Mouse (Mus musculus): ENCODE data around the gene Gpr160. TPM values are rescaled to one million over a fixed set of nuclear protein-coding genes. Genes with fewer than 3 reads are reported as not detected.
A peak's percentile ranks its signal among the peaks of the same experiment; 100 is the strongest.
"Not testable (repeated sequence)": the region's sequence is repeated elsewhere in the genome, so short reads cannot be mapped to it uniquely, and the experiment has no call there.

The Gpr160 gene
- polyA plus RNA-seq (2016; fragmentation: Nextera tagmentation; extraction: Ambion mirVana) = 0.78 and 0.81 TPM in 2 replicates

- peaks cover 10% of the 10 kb centered on the region for H3K4me1 ChIP-seq
- H3K27me3 ChIP-seq (ENCODE audit: low read depth, poor library complexity, severe bottlenecking) = peaks cover 51% of the 10 kb centered on the region
- peak within 1 kb of the TSS; percentile 62 for H3K4me3 ChIP-seq
- H3K27ac ChIP-seq (replicated peaks) = no peak within 1 kb of the TSS; the same call in 1 of the 2 replicates
- under 1% methylated on average over 75 of the region's 75 CpGs for WGBS
- no peaks in the 10 kb centered on the region for H3K9me3 ChIP-seq (replicated peaks)
- peak; percentile 52 for DNase-seq (ENCODE audit: low spot score)
- H3K36me3 ChIP-seq = no peaks in the 10 kb centered on the region
These were observed at the start of gene Gpr160 for GRCm38 (mm10) chr3:30855604-30856458. Gpr160 (plus strand) TSS chr3:30855950.

- H3K27ac ChIP-seq (replicated peaks) = no peak overlapping the region
These were observed 42.9 kb upstream of the Gpr160 start for GRCm38 (mm10) chr3:30812881-30813280.

GRCm38 (mm10) chr3:30818630-30819125 is 37.1 kb upstream of the Gpr160 start:
- peaks cover 87% of the 10 kb centered on the region for H3K36me3 ChIP-seq

More at GRCm38 (mm10) chr3:30812881-30813280, 42.9 kb upstream of the Gpr160 start:
- no peaks in the 10 kb centered on the region for H3K9me3 ChIP-seq (replicated peaks)
- no peaks in the 10 kb centered on the region for H3K27me3 ChIP-seq (ENCODE audit: low read depth, poor library complexity, severe bottlenecking)
- DNase-seq (ENCODE audit: low spot score) = no peak
- H3K4me1 ChIP-seq = no peaks in the 10 kb centered on the region
- no peak overlapping the region for H3K4me3 ChIP-seq
- WGBS = 73% methylated on average over 3 of the region's 3 CpGs
- H3K36me3 ChIP-seq = peaks cover 97% of the 10 kb centered on the region

GRCm38 (mm10) chr3:30822163-30822562 is 33.6 kb upstream of the Gpr160 start:
- DNase-seq (ENCODE audit: low spot score) = no peak
- Histone ChIP-seq H3K9me3 (replicated peaks) (no peaks in the 10 kb centered on the region), H3K36me3 (peaks cover 55% of the 10 kb centered on the region), H3K4me3 (no peak overlapping the region), H3K27me3 (ENCODE audit: low read depth, poor library complexity, severe bottlenecking) (no peaks in the 10 kb centered on the region), H3K4me1 (no peaks in the 10 kb centered on the region), H3K27ac (replicated peaks) (no peak overlapping the region)
- 92% methylated on average over 8 of the region's 8 CpGs for WGBS

More at GRCm38 (mm10) chr3:30818630-30819125, 37.1 kb upstream of the Gpr160 start:
- Histone ChIP-seq H3K27ac (replicated peaks) (no peak overlapping the region), H3K9me3 (replicated peaks) (no peaks in the 10 kb centered on the region), H3K27me3 (ENCODE audit: low read depth, poor library complexity, severe bottlenecking) (no peaks in the 10 kb centered on the region), H3K4me1 (no peaks in the 10 kb centered on the region), H3K4me3 (no peak overlapping the region)
- no peak for DNase-seq (ENCODE audit: low spot score)
- 96% methylated on average over 16 of the region's 16 CpGs for WGBS

- 97% methylated on average over 5 of the region's 5 CpGs for WGBS
- no peaks in the 10 kb centered on the region for H3K4me1 ChIP-seq
- H3K27ac ChIP-seq (replicated peaks) = no peak overlapping the region
- no peak for DNase-seq (ENCODE audit: low spot score)
- H3K36me3 ChIP-seq = peaks cover 17% of the 10 kb centered on the region
- H3K27me3 ChIP-seq (ENCODE audit: low read depth, poor library complexity, severe bottlenecking) = no peaks in the 10 kb centered on the region
- no peak overlapping the region for H3K4me3 ChIP-seq
- H3K9me3 ChIP-seq (replicated peaks) = no peaks in the 10 kb centered on the region
These were observed 29.7 kb upstream of the Gpr160 start for GRCm38 (mm10) chr3:30826069-30826468.

GRCm38 (mm10) chr3:30831848-30832606 is 23.7 kb upstream of the Gpr160 start:
- DNase-seq (ENCODE audit: low spot score) = no peak
- no peaks in the 10 kb centered on the region for H3K4me1 ChIP-seq
- no peak overlapping the region for H3K27ac ChIP-seq (replicated peaks)
- H3K27me3 ChIP-seq (ENCODE audit: low read depth, poor library complexity, severe bottlenecking) = no peaks in the 10 kb centered on the region
- no peaks in the 10 kb centered on the region for H3K36me3 ChIP-seq
- WGBS = 80% methylated on average over 15 of the region's 15 CpGs
- no peak overlapping the region for H3K4me3 ChIP-seq
- no peaks in the 10 kb centered on the region for H3K9me3 ChIP-seq (replicated peaks)

GRCm38 (mm10) chr3:30833254-30833653 is 22.5 kb upstream of the Gpr160 start:
- H3K27me3 ChIP-seq (ENCODE audit: low read depth, poor library complexity, severe bottlenecking) = no peaks in the 10 kb centered on the region
- no peaks in the 10 kb centered on the region for H3K36me3 ChIP-seq
- no peaks in the 10 kb centered on the region for H3K4me1 ChIP-seq
- 85% methylated on average over 3 of the region's 3 CpGs for WGBS
- no peak for DNase-seq (ENCODE audit: low spot score)
- H3K27ac ChIP-seq (replicated peaks) = no peak overlapping the region
- no peak overlapping the region for H3K4me3 ChIP-seq
- no peaks in the 10 kb centered on the region for H3K9me3 ChIP-seq (replicated peaks)

GRCm38 (mm10) chr3:30845755-30846154 is 10.0 kb upstream of the Gpr160 start:
- no peak overlapping the region for H3K27ac ChIP-seq (replicated peaks)
- H3K4me1 ChIP-seq = peaks cover 16% of the 10 kb centered on the region
- H3K4me3 ChIP-seq = no peak overlapping the region
- H3K9me3 ChIP-seq (replicated peaks) = no peaks in the 10 kb centered on the region
- H3K36me3 ChIP-seq = no peaks in the 10 kb centered on the region
- H3K27me3 ChIP-seq (ENCODE audit: low read depth, poor library complexity, severe bottlenecking) = no peaks in the 10 kb centered on the region
- WGBS = 70% methylated on average over 2 of the region's 2 CpGs
- no peak for DNase-seq (ENCODE audit: low spot score)

GRCm38 (mm10) chr3:30847413-30847812 is 8.3 kb upstream of the Gpr160 start:
- Histone ChIP-seq H3K4me1 (peaks cover 16% of the 10 kb centered on the region), H3K27me3 (ENCODE audit: low read depth, poor library complexity, severe bottlenecking) (no peaks in the 10 kb centered on the region; the same call in 1 of the 2 replicates), H3K4me3 (no peak overlapping the region), H3K9me3 (replicated peaks) (no peaks in the 10 kb centered on the region), H3K36me3 (no peaks in the 10 kb centered on the region), H3K27ac (replicated peaks) (no peak overlapping the region)
- DNase-seq (ENCODE audit: low spot score) = no peak
- WGBS = 48% methylated on average over 1 of the region's 1 CpGs

GRCm38 (mm10) chr3:30851422-30851821 is 4.3 kb upstream of the Gpr160 start:
- Histone ChIP-seq H3K4me1 (peaks cover 20% of the 10 kb centered on the region), H3K27ac (replicated peaks) (no peak overlapping the region), H3K36me3 (no peaks in the 10 kb centered on the region), H3K4me3 (no peak overlapping the region), H3K9me3 (replicated peaks) (no peaks in the 10 kb centered on the region), H3K27me3 (ENCODE audit: low read depth, poor library complexity, severe bottlenecking) (peaks cover 28% of the 10 kb centered on the region)
- DNase-seq (ENCODE audit: low spot score) = no peak
- WGBS = 84% methylated on average over 5 of the region's 6 CpGs

- H3K4me1 ChIP-seq = peaks cover 10% of the 10 kb centered on the region
- no peak overlapping the region for H3K4me3 ChIP-seq
- H3K36me3 ChIP-seq = no peaks in the 10 kb centered on the region
- no peak for DNase-seq (ENCODE audit: low spot score)
- H3K27ac ChIP-seq (replicated peaks) = no peak overlapping the region
- WGBS = 90% methylated on average over 5 of the region's 5 CpGs
- H3K27me3 ChIP-seq (ENCODE audit: low read depth, poor library complexity, severe bottlenecking) = peaks cover 50% of the 10 kb centered on the region
- no peaks in the 10 kb centered on the region for H3K9me3 ChIP-seq (replicated peaks)
These were observed 2.2 kb upstream of the Gpr160 start for GRCm38 (mm10) chr3:30853596-30853995.

GRCm38 (mm10) chr3:30859599-30859998 is 3.8 kb downstream of the Gpr160 start:
- not testable (repeated sequence) for DNase-seq (ENCODE audit: low spot score)
- H3K27me3 ChIP-seq (ENCODE audit: low read depth, poor library complexity, severe bottlenecking) = peaks cover 41% of the 10 kb centered on the region

More at GRCm38 (mm10) chr3:30859599-30859998, 3.8 kb downstream of the Gpr160 start:
- H3K36me3 ChIP-seq; H3K4me3 ChIP-seq; H3K27ac ChIP-seq (replicated peaks); H3K9me3 ChIP-seq (replicated peaks); H3K4me1 ChIP-seq: not testable (repeated sequence)
- 92% methylated on average over 8 of the region's 8 CpGs for WGBS

Data from midbrain, embryonic 10.5 days (tissue).